Mouse (Mus musculus): ENCODE measurements around the gene Cstf2t. TPM values are rescaled to one million over a fixed set of nuclear protein-coding genes. Genes with fewer than 3 reads are reported as not detected.
A peak's percentile ranks its signal among the peaks of the same experiment; 100 is the strongest.

Gene Cstf2t
- polyA plus RNA-seq, 1 experiment, result 0.63 TPM

GRCm38 (mm10) chr19:31076106-31076505 lies 6.5 kb upstream of the Cstf2t start:
- Histone ChIP-seq H3K9me3 (ENCODE audit: control insufficient read depth, low read length) (no peaks in the 10 kb centered on the region), H3K4me3 (replicated peaks) (no peak overlapping the region), H3K4me1 (ENCODE audit: control insufficient read depth) (no peaks in the 10 kb centered on the region), H3K27me3 (ENCODE audit: control insufficient read depth) (peaks cover 10% of the 10 kb centered on the region), H3K36me3 (ENCODE audit: control insufficient read depth) (no peaks in the 10 kb centered on the region)
- TF ChIP-seq TAL1 (IDR thresholded peaks at IDR 0.05; ENCODE audit: low read length), result no peak
- TF ChIP-seq GATA1 (IDR thresholded peaks at IDR 0.05; ENCODE audit: low read length), result no peak

GRCm38 (mm10) chr19:31078241-31078640 lies 4.4 kb upstream of the Cstf2t start:
- peaks cover 10% of the 10 kb centered on the region for H3K27me3 ChIP-seq (ENCODE audit: control insufficient read depth)
- TF ChIP-seq TAL1 (IDR thresholded peaks at IDR 0.05; ENCODE audit: low read length) (no peak), GATA1 (IDR thresholded peaks at IDR 0.05; ENCODE audit: low read length) (no peak)
- H3K36me3 ChIP-seq (ENCODE audit: control insufficient read depth), result no peaks in the 10 kb centered on the region
- no peaks in the 10 kb centered on the region for H3K9me3 ChIP-seq (ENCODE audit: control insufficient read depth, low read length)
- peaks cover 6% of the 10 kb centered on the region for H3K4me1 ChIP-seq (ENCODE audit: control insufficient read depth)
- H3K4me3 ChIP-seq (replicated peaks), result no peak overlapping the region

- TF ChIP-seq TAL1 (IDR thresholded peaks at IDR 0.05; ENCODE audit: low read length), result no peak
- TF ChIP-seq GATA1 (IDR thresholded peaks at IDR 0.05; ENCODE audit: low read length), result no peak
- peaks cover 2% of the 10 kb centered on the region; the same call in 1 of the 2 replicates for H3K9me3 ChIP-seq (ENCODE audit: control insufficient read depth, low read length)
- peaks cover 10% of the 10 kb centered on the region for H3K27me3 ChIP-seq (ENCODE audit: control insufficient read depth)
- peaks cover 21% of the 10 kb centered on the region for H3K4me1 ChIP-seq (ENCODE audit: control insufficient read depth)
- peak overlapping the region; percentile 70 for H3K4me3 ChIP-seq (replicated peaks)
- peaks cover 23% of the 10 kb centered on the region for H3K36me3 ChIP-seq (ENCODE audit: control insufficient read depth)
Observed at GRCm38 (mm10) chr19:31082226-31082625, 411 bp upstream of the Cstf2t start.

GRCm38 (mm10) chr19:31083761-31084160 lies 1.1 kb downstream of the Cstf2t start:
- peak overlapping the region; percentile 70 for H3K4me3 ChIP-seq (replicated peaks)
- peaks cover 2% of the 10 kb centered on the region; the same call in 1 of the 2 replicates for H3K9me3 ChIP-seq (ENCODE audit: control insufficient read depth, low read length)
- H3K27me3 ChIP-seq (ENCODE audit: control insufficient read depth), result peaks cover 4% of the 10 kb centered on the region
- peaks cover 21% of the 10 kb centered on the region for H3K4me1 ChIP-seq (ENCODE audit: control insufficient read depth)
- no peak for TF ChIP-seq TAL1 (IDR thresholded peaks at IDR 0.05; ENCODE audit: low read length)
- TF ChIP-seq GATA1 (IDR thresholded peaks at IDR 0.05; ENCODE audit: low read length), result no peak
- H3K36me3 ChIP-seq (ENCODE audit: control insufficient read depth), result peaks cover 23% of the 10 kb centered on the region

DNA sequence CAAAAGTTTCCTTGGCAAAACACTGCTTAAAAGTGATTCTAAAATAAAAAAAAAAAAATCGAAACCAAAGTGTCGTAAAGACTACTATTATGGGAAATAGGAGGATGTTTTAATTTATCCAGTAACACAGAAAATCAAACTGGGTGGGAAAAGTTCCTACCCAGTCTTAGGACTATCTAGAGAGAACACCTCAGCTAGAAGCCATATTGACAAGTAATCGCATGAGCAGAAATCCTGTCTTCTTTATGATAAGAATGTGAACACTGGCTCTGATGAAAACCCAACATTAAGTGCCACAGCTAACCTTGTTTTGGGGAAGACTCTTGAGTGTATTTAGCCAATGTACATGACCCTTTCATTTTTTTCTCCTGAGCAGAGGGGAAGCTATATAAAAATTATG lies 15.2 kb downstream of the Cstf2t start:
- peaks cover 13% of the 10 kb centered on the region for H3K4me1 ChIP-seq (ENCODE audit: control insufficient read depth)
- no peaks in the 10 kb centered on the region for H3K9me3 ChIP-seq (ENCODE audit: control insufficient read depth, low read length)
- TF ChIP-seq GATA1 (IDR thresholded peaks at IDR 0.05; ENCODE audit: low read length) (no peak), TAL1 (IDR thresholded peaks at IDR 0.05; ENCODE audit: low read length) (no peak)
- H3K4me3 ChIP-seq (replicated peaks), result no peak overlapping the region
- H3K27me3 ChIP-seq (ENCODE audit: control insufficient read depth), result no peaks in the 10 kb centered on the region
- no peaks in the 10 kb centered on the region for H3K36me3 ChIP-seq (ENCODE audit: control insufficient read depth)

GRCm38 (mm10) chr19:31099369-31099768 lies 16.7 kb downstream of the Cstf2t start:
- Histone ChIP-seq H3K36me3 (ENCODE audit: control insufficient read depth) (no peaks in the 10 kb centered on the region), H3K27me3 (ENCODE audit: control insufficient read depth) (no peaks in the 10 kb centered on the region), H3K4me3 (replicated peaks) (no peak overlapping the region), H3K9me3 (ENCODE audit: control insufficient read depth, low read length) (no peaks in the 10 kb centered on the region), H3K4me1 (ENCODE audit: control insufficient read depth) (peaks cover 14% of the 10 kb centered on the region)
- TF ChIP-seq TAL1 (IDR thresholded peaks at IDR 0.05; ENCODE audit: low read length), result no peak
- TF ChIP-seq GATA1 (IDR thresholded peaks at IDR 0.05; ENCODE audit: low read length), result no peak

- TF ChIP-seq TAL1 (IDR thresholded peaks at IDR 0.05; ENCODE audit: low read length) (no peak), GATA1 (IDR thresholded peaks at IDR 0.05; ENCODE audit: low read length) (peak; percentile 41; the same call in 1 of the 2 replicates)
- H3K36me3 ChIP-seq (ENCODE audit: control insufficient read depth), result no peaks in the 10 kb centered on the region
- H3K4me3 ChIP-seq (replicated peaks), result no peak overlapping the region
- no peaks in the 10 kb centered on the region for H3K27me3 ChIP-seq (ENCODE audit: control insufficient read depth)
- peaks cover 24% of the 10 kb centered on the region for H3K4me1 ChIP-seq (ENCODE audit: control insufficient read depth)
- H3K9me3 ChIP-seq (ENCODE audit: control insufficient read depth, low read length), result no peaks in the 10 kb centered on the region
Observed at GRCm38 (mm10) chr19:31104764-31105163, 22.1 kb downstream of the Cstf2t start.

DNA sequence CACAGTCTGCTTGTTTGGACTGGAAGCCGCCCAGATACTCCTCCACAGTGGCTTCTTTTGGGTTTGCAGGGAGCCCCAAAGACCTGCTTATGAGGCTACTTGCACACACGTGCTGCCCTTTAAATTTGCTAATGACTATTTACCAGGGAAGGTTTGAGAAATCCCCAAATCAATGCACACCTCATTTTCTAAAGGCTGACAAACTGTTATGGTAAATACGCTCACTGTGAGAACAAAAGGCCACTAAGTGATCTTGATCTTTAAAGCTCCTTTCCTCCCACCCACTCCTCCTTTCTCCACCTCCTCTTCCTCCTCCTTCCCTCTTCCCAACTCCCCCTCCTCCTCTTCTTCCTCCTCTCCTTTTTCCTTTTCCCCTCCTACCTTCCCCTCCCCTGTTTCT lies 23.4 kb downstream of the Cstf2t start:
- H3K4me3 ChIP-seq (replicated peaks), result no peak overlapping the region
- H3K4me1 ChIP-seq (ENCODE audit: control insufficient read depth), result peaks cover 24% of the 10 kb centered on the region
- H3K36me3 ChIP-seq (ENCODE audit: control insufficient read depth), result no peaks in the 10 kb centered on the region
- H3K27me3 ChIP-seq (ENCODE audit: control insufficient read depth), result no peaks in the 10 kb centered on the region
- TF ChIP-seq GATA1 (IDR thresholded peaks at IDR 0.05; ENCODE audit: low read length) (no peak), TAL1 (IDR thresholded peaks at IDR 0.05; ENCODE audit: low read length) (no peak)
- no peaks in the 10 kb centered on the region for H3K9me3 ChIP-seq (ENCODE audit: control insufficient read depth, low read length)

GRCm38 (mm10) chr19:31106835-31107554 lies 24.4 kb downstream of the Cstf2t start:
- peaks cover 24% of the 10 kb centered on the region for H3K4me1 ChIP-seq (ENCODE audit: control insufficient read depth)
- no peak overlapping the region for H3K4me3 ChIP-seq (replicated peaks)
- TF ChIP-seq GATA1 (IDR thresholded peaks at IDR 0.05; ENCODE audit: low read length), result no peak
- TF ChIP-seq TAL1 (IDR thresholded peaks at IDR 0.05; ENCODE audit: low read length), result no peak
- no peaks in the 10 kb centered on the region for H3K27me3 ChIP-seq (ENCODE audit: control insufficient read depth)
- H3K9me3 ChIP-seq (ENCODE audit: control insufficient read depth, low read length), result no peaks in the 10 kb centered on the region
- no peaks in the 10 kb centered on the region for H3K36me3 ChIP-seq (ENCODE audit: control insufficient read depth)
